Mouse (Mus musculus) limb, embryonic 11.5 days (tissue): ENCODE results near the gene Exoc3l. TPM values are rescaled to one million over a fixed set of nuclear protein-coding genes. Genes with fewer than 3 reads are reported as not detected.

Source experiments
- microRNA counts: library from miRNA; unstranded; fragments of <30 nt; microRNA quantifications from one replicate; lab custom pipeline; 2016
- microRNA-seq: library from miRNA; unstranded; fragments of <30 nt; microRNA quantifications from one replicate; pipeline ENCODE4, GENCODE M21; 2016
- polyA plus RNA-seq: library from polyadenylated mRNA; unstranded; fragments of >200 nt; fragmentation: Nextera tagmentation; extraction: Ambion mirVana; gene quantifications from 2 replicates; pipeline ENCODE4 v1.2.1, GENCODE M21; 2014

Exoc3l gene
- polyA plus RNA-seq, 1 experiment from 2014 or later = 6.6 TPM

MicroRNA genes within 50 kb of the gene (microRNA counts, 519-probe panel; counts per million panel counts)
- microRNA mmu-miR-328 (lab: Ali Mortazavi, UCI) = 2,764 counts per million, percentile 29 among the panel's probes with 10 or more counts

Small RNA genes within 50 kb of the gene (microRNA-seq; reads per million reads assigned to microRNA genes)
- gene Gm27320 (not detected), gene Mir328 (157 reads per million, percentile 55 among the genes with 10 or more reads in this experiment)

Other genes starting within 250 kb of the Exoc3l start
- not detected in 2 replicates for gene Ces3a, start 247.5 kb downstream of the Exoc3l start, polyA plus RNA-seq
- not detected in 2 replicates for gene Ces3b, start 212.3 kb downstream of the Exoc3l start, polyA plus RNA-seq
- not detected in 2 replicates for gene Ces4a, start 164.3 kb downstream of the Exoc3l start, polyA plus RNA-seq
- 105 TPM in 2 replicates for gene Cbfb, start 125.4 kb downstream of the Exoc3l start, polyA plus RNA-seq
- gene D230025D16Rik, start 71.0 kb downstream of the Exoc3l start, polyA plus RNA-seq = 29.9 and 32.5 TPM in 2 replicates
- 2.4 and 3.4 TPM in 2 replicates for gene B3gnt9, start 40.9 kb downstream of the Exoc3l start, polyA plus RNA-seq
- 11.1 and 13.6 TPM in 2 replicates for gene Tradd, start 31.5 kb downstream of the Exoc3l start, polyA plus RNA-seq
- 1.2 and 1.3 TPM in 2 replicates for gene Fbxl8, start 31.5 kb downstream of the Exoc3l start, polyA plus RNA-seq
- not detected in 2 replicates for gene Hsf4, start 26.3 kb downstream of the Exoc3l start, polyA plus RNA-seq
- gene Nol3, start 20.0 kb downstream of the Exoc3l start, polyA plus RNA-seq = 1.0 and 1.2 TPM in 2 replicates
- 17.5 and 17.9 TPM in 2 replicates for gene 4931428F04Rik, start 6.2 kb downstream of the Exoc3l start, polyA plus RNA-seq
- 132 and 136 TPM in 2 replicates for gene E2f4, start 1.6 kb upstream of the Exoc3l start, polyA plus RNA-seq
- 2.6 and 3.7 TPM in 2 replicates for gene Elmo3, start 9.5 kb upstream of the Exoc3l start, polyA plus RNA-seq
- gene Lrrc29, start 30.2 kb upstream of the Exoc3l start, polyA plus RNA-seq = 0.64 and 0.92 TPM in 2 replicates
- gene Tmem208, start 30.3 kb upstream of the Exoc3l start, polyA plus RNA-seq = 87.5 and 99.0 TPM in 2 replicates
- 3.4 and 3.7 TPM in 2 replicates for gene Fhod1, start 51.9 kb upstream of the Exoc3l start, polyA plus RNA-seq
- gene Slc9a5, start 52.7 kb upstream of the Exoc3l start, polyA plus RNA-seq = 6.4 and 8.3 TPM in 2 replicates
- gene Plekhg4, start 77.2 kb upstream of the Exoc3l start, polyA plus RNA-seq = 0.84 and 0.92 TPM in 2 replicates
- gene Kctd19, start 117.4 kb upstream of the Exoc3l start, polyA plus RNA-seq = not detected in 2 replicates
- gene Lrrc36, start 117.5 kb upstream of the Exoc3l start, polyA plus RNA-seq = 0.26 TPM in 1 of 2 replicates, not detected in the other
- gene Tppp3, start 175.4 kb upstream of the Exoc3l start, polyA plus RNA-seq = 15.0 and 17.8 TPM in 2 replicates
- 19.6 and 24.0 TPM in 2 replicates for gene Zdhhc1, start 200.8 kb upstream of the Exoc3l start, polyA plus RNA-seq
- gene Hsd11b2, start 222.7 kb upstream of the Exoc3l start, polyA plus RNA-seq = 64.2 and 71.0 TPM in 2 replicates